Mouse (Mus musculus): ENCODE measurements around the gene Tmem30c. TPM values are rescaled to one million over a fixed set of nuclear protein-coding genes. Genes with fewer than 3 reads are reported as not detected.

Tmem30c gene
- not detected in 2 replicates for polyA plus RNA-seq (2012; ENCODE audit: insufficient read depth, insufficient read length, missing spikeins)

DNA sequence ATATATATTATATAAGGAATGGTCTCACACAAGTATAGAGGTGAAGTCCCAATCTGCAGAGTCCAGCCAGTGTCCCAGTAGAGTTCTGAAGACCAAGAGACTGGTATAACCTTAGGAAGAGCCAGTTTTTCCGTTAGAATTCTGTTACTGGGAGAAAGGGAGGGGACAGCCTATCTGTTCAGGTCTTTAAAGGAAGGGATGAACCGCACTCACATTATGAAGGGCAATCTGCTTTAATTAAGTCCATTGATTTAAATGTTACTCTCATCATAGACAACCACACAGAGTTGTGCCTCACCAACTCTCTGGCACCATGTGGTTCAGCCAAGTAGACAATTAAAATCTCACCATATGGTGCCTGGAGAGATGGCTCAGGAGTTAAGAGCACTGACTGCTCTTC lies at the start of gene Tmem30c:
Gene Tmem30c, minus strand, starts transcription at position 101 of the 400 bp plus-strand sequence.
- Histone ChIP-seq H3K4me1 (ENCODE audit: control insufficient read depth, insufficient read depth, low read length) (no peaks in the 10 kb centered on the region), H3K4me3 (ENCODE audit: insufficient read depth, low read length) (no peak within 1 kb of the TSS), H3K27ac (ENCODE audit: insufficient read depth, low read depth, low read length) (no peak within 1 kb of the TSS)
- TF ChIP-seq CTCF (IDR thresholded peaks at IDR 0.05; ENCODE audit: low read depth, low read length) (no peak), POLR2A (IDR thresholded peaks at IDR 0.05; ENCODE audit: borderline replicate concordance, low read depth, low read length) (no peak)

DNA sequence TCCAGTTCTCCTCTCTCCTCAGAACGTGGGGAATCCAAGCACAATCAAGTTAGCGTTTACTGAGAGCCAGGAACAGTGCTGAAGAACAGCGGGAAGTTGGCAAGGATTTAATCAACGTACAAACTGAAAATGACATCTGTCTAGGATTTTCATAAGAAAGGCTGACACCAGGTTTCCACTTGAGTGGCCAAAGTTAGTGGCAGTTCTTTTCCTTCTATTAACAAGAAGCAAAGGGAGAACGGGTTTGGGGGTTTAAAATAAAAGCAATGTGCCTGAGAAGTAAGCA lies 47.9 kb upstream of the Tmem30c start:
- no peak for TF ChIP-seq POLR2A (IDR thresholded peaks at IDR 0.05; ENCODE audit: borderline replicate concordance, low read depth, low read length)
- no peak for TF ChIP-seq CTCF (IDR thresholded peaks at IDR 0.05; ENCODE audit: low read depth, low read length)
- Histone ChIP-seq H3K4me3 (ENCODE audit: insufficient read depth, low read length) (no peak overlapping the region), H3K4me1 (ENCODE audit: control insufficient read depth, insufficient read depth, low read length) (peaks cover 13% of the 10 kb centered on the region), H3K27ac (ENCODE audit: insufficient read depth, low read depth, low read length) (no peak overlapping the region)

DNA sequence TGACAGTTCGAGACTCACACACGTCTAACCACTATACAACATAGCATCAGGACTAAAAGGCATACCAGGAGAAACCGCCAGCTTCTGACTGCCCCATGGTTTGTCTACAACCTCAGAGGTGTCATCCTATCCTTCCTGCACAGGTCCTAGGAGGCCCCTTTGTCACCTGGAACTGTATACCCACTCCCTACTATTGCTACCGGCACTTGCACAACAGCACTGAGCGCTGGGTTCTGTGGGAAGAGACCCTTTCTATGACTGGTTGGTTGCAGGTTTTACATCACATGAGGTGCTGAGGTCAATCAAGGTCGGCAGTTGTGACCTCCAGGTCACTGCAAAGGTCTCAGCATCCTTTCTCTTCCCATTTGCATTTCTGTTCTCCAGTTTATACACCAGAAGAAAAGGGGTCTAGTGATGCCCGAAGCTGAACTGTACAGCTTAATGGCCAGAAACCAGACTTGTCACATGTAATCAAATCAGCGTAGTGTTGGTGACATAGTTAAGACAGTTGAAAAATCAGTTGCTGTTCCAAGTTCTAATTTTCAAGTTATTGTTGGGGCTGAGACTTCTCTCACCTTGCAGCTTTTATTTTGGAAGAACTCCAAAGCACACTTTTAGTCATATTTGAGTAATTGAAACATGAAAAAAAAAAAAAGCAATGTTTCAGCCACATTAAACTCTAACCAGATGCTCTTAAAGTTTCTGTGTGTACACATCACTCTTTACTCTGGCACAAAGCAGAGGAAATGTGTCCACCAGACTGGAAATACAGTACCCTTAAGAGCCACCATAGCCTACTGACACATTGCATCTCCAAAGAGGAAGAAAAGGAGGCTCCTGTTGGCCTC lies 47.3 kb upstream of the Tmem30c start:
- TF ChIP-seq POLR2A (IDR thresholded peaks at IDR 0.05; ENCODE audit: borderline replicate concordance, low read depth, low read length) (no peak), CTCF (IDR thresholded peaks at IDR 0.05; ENCODE audit: low read depth, low read length) (no peak)
- no peak overlapping the region for H3K27ac ChIP-seq (ENCODE audit: insufficient read depth, low read depth, low read length)

GRCm38 (mm10) chr16:57336770-57337423 lies 44.2 kb upstream of the Tmem30c start:
- Histone ChIP-seq H3K4me1 (ENCODE audit: control insufficient read depth, insufficient read depth, low read length) (peaks cover 13% of the 10 kb centered on the region), H3K4me3 (ENCODE audit: insufficient read depth, low read length) (peak overlapping the region; percentile 68), H3K27ac (ENCODE audit: insufficient read depth, low read depth, low read length) (peak overlapping the region; percentile 72)
- TF ChIP-seq POLR2A (IDR thresholded peaks at IDR 0.05; ENCODE audit: borderline replicate concordance, low read depth, low read length) (no peak), CTCF (IDR thresholded peaks at IDR 0.05; ENCODE audit: low read depth, low read length) (no peak)

More for the DNA sequence above, 47.3 kb upstream of the Tmem30c start:
- Histone ChIP-seq H3K4me3 (ENCODE audit: insufficient read depth, low read length) (no peak overlapping the region), H3K4me1 (ENCODE audit: control insufficient read depth, insufficient read depth, low read length) (peaks cover 13% of the 10 kb centered on the region)

DNA sequence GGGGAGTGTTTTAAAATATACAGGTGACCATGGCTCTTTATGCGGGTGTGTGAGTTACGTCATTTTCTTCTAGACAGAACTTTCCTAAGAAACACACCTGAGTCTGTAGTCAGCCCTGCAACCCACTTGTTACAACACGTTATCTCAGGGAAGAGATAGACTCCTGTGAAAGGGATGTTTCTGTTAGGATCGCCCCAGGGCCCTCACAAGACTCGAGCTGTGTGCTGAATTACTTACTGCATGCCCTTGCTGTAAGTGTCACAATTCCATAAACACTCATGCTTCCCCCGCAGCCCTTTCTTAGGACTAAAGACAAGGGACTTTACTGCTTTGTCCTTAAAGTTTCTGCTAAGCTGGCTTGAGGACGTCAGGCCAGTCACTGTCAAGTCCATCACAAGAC lies 39.6 kb upstream of the Tmem30c start:
- TF ChIP-seq CTCF (IDR thresholded peaks at IDR 0.05; ENCODE audit: low read depth, low read length) (no peak), POLR2A (IDR thresholded peaks at IDR 0.05; ENCODE audit: borderline replicate concordance, low read depth, low read length) (no peak)

DNA sequence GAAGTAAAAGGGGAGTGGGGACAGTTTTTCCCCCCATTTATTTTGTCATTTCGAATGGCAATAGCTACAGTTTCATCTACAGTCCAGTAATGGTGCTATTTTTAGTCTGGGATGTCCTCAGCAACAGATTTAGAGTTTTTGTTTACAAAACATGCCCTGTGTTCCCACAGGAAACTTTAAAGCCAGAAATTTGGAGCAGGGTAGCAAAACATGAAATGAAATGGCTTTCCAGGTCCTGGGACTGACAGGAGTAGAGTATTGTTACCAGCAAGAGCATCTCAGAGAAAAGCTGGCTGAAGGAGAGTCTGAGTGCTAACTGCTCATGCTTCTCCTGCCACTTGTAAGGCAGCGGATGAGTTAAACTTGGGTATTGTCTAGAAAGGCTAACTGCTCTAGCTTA lies 37.4 kb upstream of the Tmem30c start:
- H3K27ac ChIP-seq (ENCODE audit: insufficient read depth, low read depth, low read length), result no peak overlapping the region
- TF ChIP-seq POLR2A (IDR thresholded peaks at IDR 0.05; ENCODE audit: borderline replicate concordance, low read depth, low read length) (no peak), CTCF (IDR thresholded peaks at IDR 0.05; ENCODE audit: low read depth, low read length) (no peak)

More for the DNA sequence above, 39.6 kb upstream of the Tmem30c start:
- H3K27ac ChIP-seq (ENCODE audit: insufficient read depth, low read depth, low read length), result no peak overlapping the region
- no peak overlapping the region for H3K4me3 ChIP-seq (ENCODE audit: insufficient read depth, low read length)
- H3K4me1 ChIP-seq (ENCODE audit: control insufficient read depth, insufficient read depth, low read length), result no peaks in the 10 kb centered on the region; the same call in 1 of the 2 replicates

GRCm38 (mm10) chr16:57329028-57329427 lies 36.4 kb upstream of the Tmem30c start:
- Histone ChIP-seq H3K4me1 (ENCODE audit: control insufficient read depth, insufficient read depth, low read length) (0 out of 2 replicates have a peak, but pooled peaks cover 3% of the 10 kb centered on the region), H3K4me3 (ENCODE audit: insufficient read depth, low read length) (no peak overlapping the region), H3K27ac (ENCODE audit: insufficient read depth, low read depth, low read length) (no peak overlapping the region)
- TF ChIP-seq CTCF (IDR thresholded peaks at IDR 0.05; ENCODE audit: low read depth, low read length) (no peak), POLR2A (IDR thresholded peaks at IDR 0.05; ENCODE audit: borderline replicate concordance, low read depth, low read length) (no peak)

More for the DNA sequence above, 37.4 kb upstream of the Tmem30c start:
- Histone ChIP-seq H3K4me1 (ENCODE audit: control insufficient read depth, insufficient read depth, low read length) (0 out of 2 replicates have a peak, but pooled peaks cover 3% of the 10 kb centered on the region), H3K4me3 (ENCODE audit: insufficient read depth, low read length) (no peak overlapping the region)

DNA sequence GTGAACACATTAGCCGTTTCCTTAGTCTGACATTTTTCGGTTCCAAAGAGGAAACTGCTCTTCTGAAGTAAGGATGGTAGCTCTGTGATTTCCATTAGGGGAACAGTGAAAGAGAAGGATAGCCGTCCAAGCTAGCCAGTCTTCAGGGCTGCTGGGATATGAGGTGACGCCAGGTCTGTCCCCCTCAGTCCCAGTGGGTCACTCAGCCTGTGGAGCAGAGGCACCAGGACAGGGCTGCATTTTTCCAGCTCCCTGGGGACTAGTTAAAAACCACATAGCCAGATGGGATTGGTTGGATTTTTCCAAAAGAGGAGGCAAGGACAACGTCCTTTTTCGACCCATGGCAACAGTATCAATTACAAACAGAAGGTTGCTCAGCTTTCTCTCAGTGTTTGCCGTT lies 34.3 kb upstream of the Tmem30c start:
- Histone ChIP-seq H3K27ac (ENCODE audit: insufficient read depth, low read depth, low read length) (no peak overlapping the region), H3K4me1 (ENCODE audit: control insufficient read depth, insufficient read depth, low read length) (0 out of 2 replicates have a peak, but pooled peaks cover 3% of the 10 kb centered on the region), H3K4me3 (ENCODE audit: insufficient read depth, low read length) (no peak overlapping the region)
- TF ChIP-seq CTCF (IDR thresholded peaks at IDR 0.05; ENCODE audit: low read depth, low read length), result no peak
- no peak for TF ChIP-seq POLR2A (IDR thresholded peaks at IDR 0.05; ENCODE audit: borderline replicate concordance, low read depth, low read length)

DNA sequence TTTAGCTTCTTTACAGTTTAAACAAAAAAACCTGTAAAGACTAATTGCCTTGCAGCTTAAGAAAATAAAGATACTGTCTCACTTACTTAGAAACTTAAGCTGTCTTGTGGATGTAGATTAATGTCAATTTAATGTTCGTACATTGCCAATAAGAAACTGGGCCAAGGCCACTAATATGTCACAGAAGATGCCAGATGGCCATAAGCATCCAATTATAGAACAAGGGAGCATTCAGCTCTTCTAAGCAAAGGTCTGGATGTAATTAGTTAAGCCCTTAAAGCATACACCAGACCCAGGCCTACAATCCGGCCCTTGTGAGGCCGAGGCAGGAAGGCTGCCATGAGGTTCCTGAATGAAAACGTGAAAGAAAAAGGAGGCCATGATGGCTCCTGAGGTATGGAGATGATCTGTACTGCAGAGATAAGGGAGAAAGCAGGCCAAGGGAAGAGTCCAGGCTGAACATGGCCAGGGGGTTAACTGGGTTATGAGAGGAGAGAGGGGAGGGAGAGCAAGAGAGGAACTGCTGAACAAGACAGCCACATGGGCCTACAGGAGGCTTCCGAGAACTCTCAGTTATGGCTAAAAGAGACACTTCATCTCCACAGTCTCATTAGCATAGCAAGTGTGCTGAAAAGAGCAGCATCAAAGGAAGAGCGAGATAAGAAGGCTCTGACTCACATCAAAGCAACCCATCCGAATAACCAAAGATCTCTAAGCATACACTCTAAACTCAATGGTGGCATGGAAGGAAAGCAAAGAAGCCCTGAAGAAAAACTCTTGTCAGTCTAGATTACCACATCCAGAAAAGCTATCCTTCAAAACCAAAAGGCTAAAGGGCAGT lies 26.8 kb upstream of the Tmem30c start:
- no peak for TF ChIP-seq CTCF (IDR thresholded peaks at IDR 0.05; ENCODE audit: low read depth, low read length)
- TF ChIP-seq POLR2A (IDR thresholded peaks at IDR 0.05; ENCODE audit: borderline replicate concordance, low read depth, low read length), result no peak
- H3K4me1 ChIP-seq (ENCODE audit: control insufficient read depth, insufficient read depth, low read length), result peaks cover 7% of the 10 kb centered on the region
- no peak overlapping the region for H3K27ac ChIP-seq (ENCODE audit: insufficient read depth, low read depth, low read length)
- H3K4me3 ChIP-seq (ENCODE audit: insufficient read depth, low read length), result no peak overlapping the region
